Mouse (Mus musculus) midbrain, embryonic 16.5 days (tissue): ENCODE results near the gene Zfp182. TPM values are rescaled to one million over a fixed set of nuclear protein-coding genes. Genes with fewer than 3 reads are reported as not detected.
A peak's percentile ranks its signal among the peaks of the same experiment; 100 is the strongest.

Experiments
- ATAC-seq: fragments of 200-750 bp; cut with Nextera tagmentation; 2 replicates; pipeline ENCODE4 v1.8.0; 2017; ENCODE audit warnings: moderate TSS enrichment
- H3K27ac ChIP-seq: fragments of 300-500 bp; sonication (generic); 2 replicates; pipeline ENCODE4 v1.5.1; 2014; ENCODE audit warnings: mild to moderate bottlenecking, low read length, mixed read lengths
- H3K27me3 ChIP-seq: fragments of 300-500 bp; sonication (generic); 2 replicates; pipeline ENCODE4 v1.6.1; 2014; ENCODE audit warnings: low read depth, low read length, mixed read lengths; ENCODE audit not compliant: control insufficient read depth, insufficient read depth
- H3K36me3 ChIP-seq: fragments of 300-500 bp; sonication (generic); 2 replicates; pipeline ENCODE4 v1.6.1; 2014; ENCODE audit warnings: mild to moderate bottlenecking, low read length, moderate library complexity, mixed read lengths; ENCODE audit not compliant: control insufficient read depth, insufficient read depth
- H3K4me1 ChIP-seq: fragments of 300-500 bp; sonication (generic); 2 replicates; pipeline ENCODE4 v1.6.1; 2014; ENCODE audit warnings: mild to moderate bottlenecking, low read length, mixed read lengths; ENCODE audit not compliant: control insufficient read depth, insufficient read depth
- H3K4me2 ChIP-seq: fragments of 300-500 bp; sonication (generic); 2 replicates; pipeline ENCODE4 v1.6.1; 2014; ENCODE audit warnings: mild to moderate bottlenecking, low read length, mixed read lengths
- H3K4me3 ChIP-seq: fragments of 300-500 bp; sonication (generic); 2 replicates; pipeline ENCODE4 v1.5.1; 2014; ENCODE audit warnings: low read depth, mild to moderate bottlenecking, low read length, moderate library complexity, mixed read lengths
- H3K9ac ChIP-seq: fragments of 300-500 bp; sonication (generic); 2 replicates; pipeline ENCODE4 v1.6.1; 2014; ENCODE audit warnings: low read depth, low read length, mixed read lengths
- H3K9me3 ChIP-seq: fragments of 300-500 bp; sonication (generic); replicated peaks from 2 replicates; pipeline ENCODE4 v1.6.1; 2014; ENCODE audit warnings: mild to moderate bottlenecking, low read length, mixed read lengths; ENCODE audit not compliant: control insufficient read depth, poor library complexity, severe bottlenecking
- WGBS: fragments of 180-500 bp; shearing (Covaris S2); extraction: QIAGEN DNeasy Blood & Tissue Kit; methylation state at CpG from one replicate; pipeline ENCODE4 v1.1.7; 2014; 5-methylcytosine and 5-hydroxymethylcytosine counted together
- polyA plus RNA-seq: library from polyadenylated mRNA; unstranded; fragments of >200 nt; fragmentation: Nextera tagmentation; extraction: Ambion mirVana; gene quantifications from 2 replicates; pipeline ENCODE4 v1.2.1, GENCODE M21; 2015

Gene Zfp182
- 7.7 and 8.9 TPM in 2 replicates for polyA plus RNA-seq

- 17% methylated on average over 25 of the region's 25 CpGs for WGBS
Observed at GRCm38 (mm10) chrX:21061866-21062543, at the start of gene Zfp182. Gene Zfp182, minus strand, starts transcription at chrX:21062316.

GRCm38 (mm10) chrX:21089867-21090239, 27.7 kb upstream of the Zfp182 start:
- Histone ChIP-seq H3K4me2 (peak overlapping the region; percentile 61), H3K9me3 (no peaks in the 10 kb centered on the region)
- ATAC-seq, result peak; percentile 66

More at GRCm38 (mm10) chrX:21061866-21062543, at the start of gene Zfp182:
- peak; percentile 99 for ATAC-seq
- Histone ChIP-seq H3K4me2 (peak within 1 kb of the TSS; percentile 60), H3K9ac (peak within 1 kb of the TSS; percentile 69), H3K9me3 (no peaks in the 10 kb centered on the region), H3K27ac (peak within 1 kb of the TSS; percentile 69), H3K4me3 (peak within 1 kb of the TSS; percentile 50), H3K27me3 (no peaks in the 10 kb centered on the region), H3K36me3 (no peaks in the 10 kb centered on the region), H3K4me1 (no peaks in the 10 kb centered on the region)

GRCm38 (mm10) chrX:21088983-21089866, 27.1 kb upstream of the Zfp182 start, which contains the start of gene Zfp300:
Gene Zfp300, minus strand, starts transcription at chrX:21089527.
- Histone ChIP-seq H3K36me3 (no peaks in the 10 kb centered on the region), H3K4me3 (peak within 1 kb of the TSS; percentile 47), H3K4me1 (no peaks in the 10 kb centered on the region), H3K9me3 (no peaks in the 10 kb centered on the region), H3K27me3 (no peaks in the 10 kb centered on the region), H3K27ac (peak within 1 kb of the TSS; percentile 91), H3K9ac (peak within 1 kb of the TSS; percentile 61), H3K4me2 (peak within 1 kb of the TSS; percentile 61)
- WGBS, result 21% methylated on average over 27 of the region's 27 CpGs
- ATAC-seq, result peak; percentile 97

More at GRCm38 (mm10) chrX:21089867-21090239, 27.7 kb upstream of the Zfp182 start:
- Histone ChIP-seq H3K4me3 (peak overlapping the region; percentile 47), H3K36me3 (no peaks in the 10 kb centered on the region), H3K4me1 (no peaks in the 10 kb centered on the region), H3K27me3 (no peaks in the 10 kb centered on the region), H3K27ac (peak overlapping the region; percentile 91), H3K9ac (peak overlapping the region; percentile 61; the same call in 1 of the 2 replicates)
- 54% methylated on average over 7 of the region's 7 CpGs for WGBS

GRCm38 (mm10) chrX:21088645-21088982, 26.5 kb upstream of the Zfp182 start:
- WGBS, result 27% methylated on average over 6 of the region's 6 CpGs
- Histone ChIP-seq H3K9ac (peak overlapping the region; percentile 61; the same call in 1 of the 2 replicates), H3K4me3 (peak overlapping the region; percentile 47), H3K4me2 (peak overlapping the region; percentile 61), H3K9me3 (no peaks in the 10 kb centered on the region), H3K4me1 (no peaks in the 10 kb centered on the region), H3K27ac (peak overlapping the region; percentile 91), H3K27me3 (no peaks in the 10 kb centered on the region), H3K36me3 (peaks cover 2% of the 10 kb centered on the region)
- ATAC-seq, result peak; percentile 72

GRCm38 (mm10) chrX:21068106-21068505, 6.0 kb upstream of the Zfp182 start, which contains the start of gene Spaca5:
Gene Spaca5, plus strand, starts transcription at chrX:21068406.
- no peak within 1 kb of the TSS for H3K4me2 ChIP-seq
- no peak for ATAC-seq
- H3K27ac ChIP-seq, result no peak within 1 kb of the TSS
- no peaks in the 10 kb centered on the region for H3K4me1 ChIP-seq
- H3K27me3 ChIP-seq, result no peaks in the 10 kb centered on the region
- H3K9ac ChIP-seq, result no peak within 1 kb of the TSS
- no peaks in the 10 kb centered on the region for H3K36me3 ChIP-seq
- H3K9me3 ChIP-seq, result no peaks in the 10 kb centered on the region
- H3K4me3 ChIP-seq, result no peak within 1 kb of the TSS

GRCm38 (mm10) chrX:21062544-21062890, 401 bp upstream of the Zfp182 start:
- WGBS, result 68% methylated on average over 3 of the region's 3 CpGs
- peak; percentile 50; the same call in 1 of the 2 replicates for ATAC-seq
- H3K4me2 ChIP-seq, result peak overlapping the region; percentile 56
- H3K4me3 ChIP-seq, result peak overlapping the region; percentile 50; the same call in 1 of the 2 replicates
- peak overlapping the region; percentile 54; the same call in 1 of the 2 replicates for H3K9ac ChIP-seq
- H3K4me1 ChIP-seq, result no peaks in the 10 kb centered on the region
- H3K36me3 ChIP-seq, result no peaks in the 10 kb centered on the region
- no peaks in the 10 kb centered on the region for H3K9me3 ChIP-seq
- H3K27ac ChIP-seq, result peak overlapping the region; percentile 69
- H3K27me3 ChIP-seq, result no peaks in the 10 kb centered on the region

GRCm38 (mm10) chrX:21061460-21061859, 656 bp downstream of the Zfp182 start:
- ATAC-seq, result no peak; the same call in none of the 2 replicates
- H3K9me3 ChIP-seq, result no peaks in the 10 kb centered on the region
- no peaks in the 10 kb centered on the region for H3K4me1 ChIP-seq
- H3K4me2 ChIP-seq, result peak overlapping the region; percentile 60
- H3K9ac ChIP-seq, result peak overlapping the region; percentile 69
- 25% methylated on average over 9 of the region's 9 CpGs for WGBS
- H3K36me3 ChIP-seq, result no peaks in the 10 kb centered on the region
- no peaks in the 10 kb centered on the region for H3K27me3 ChIP-seq
- H3K4me3 ChIP-seq, result peak overlapping the region; percentile 50
- H3K27ac ChIP-seq, result peak overlapping the region; percentile 50

GRCm38 (mm10) chrX:20980901-20981300, 81.2 kb downstream of the Zfp182 start:
- 62% methylated on average over 1 of the region's 1 CpGs for whole genome bisulfite sequencing
- Histone ChIP-seq H3K9me3 (no peaks in the 10 kb centered on the region), H3K4me3 (no peak overlapping the region), H3K27me3 (no peaks in the 10 kb centered on the region), H3K4me1 (no peaks in the 10 kb centered on the region), H3K27ac (no peak overlapping the region), H3K36me3 (no peaks in the 10 kb centered on the region), H3K9ac (no peak overlapping the region), H3K4me2 (no peak overlapping the region)
- no peak for ATAC-seq
